Mouse (Mus musculus) lung, postnatal 0 days (tissue): ENCODE measurements at regions not wholly inside any gene's neighbourhood (a gene's known extent, or its start where the extent isn't known, plus 50 kb on each side); places are given as distances from the start of the nearest gene placed in this dataset.

Experiments used
- CTCF ChIP-seq: IDR thresholded peaks from 2 replicates; pipeline ENCODE4 v1.5.1; 2016; ENCODE audit warnings: antibody characterized with exemption, mild to moderate bottlenecking
- EP300 ChIP-seq: IDR thresholded peaks from 2 replicates; pipeline ENCODE4 v1.6.1; 2016; ENCODE audit warnings: antibody characterized with exemption, mild to moderate bottlenecking, control low read depth

- TF ChIP-seq CTCF (no peak), EP300 (no peak)
Measured at GRCm38 (mm10) chr16:49335916-49336315, 278.6 kb downstream of the Myh15 start.
